Mouse (Mus musculus) heart, embryonic 13.5 days (tissue): ENCODE results near the gene Gan. TPM values are rescaled to one million over a fixed set of nuclear protein-coding genes. Genes with fewer than 3 reads are reported as not detected.
A peak's percentile ranks its signal among the peaks of the same experiment; 100 is the strongest.

Experiments used
- ATAC-seq: fragments of 200-750 bp; cut with Nextera tagmentation; 2 replicates; pipeline ENCODE4 v1.8.0; 2017; ENCODE audit warnings: moderate TSS enrichment; ENCODE audit not compliant: insufficient number of reproducible peaks, low FRiP score, low TSS enrichment; ENCODE audit errors: extremely low read depth
- H3K27ac ChIP-seq: fragments of 300-500 bp; sonication (generic); replicated peaks from 2 replicates; pipeline ENCODE4 v1.5.1; 2015; ENCODE audit warnings: moderate library complexity, mild to moderate bottlenecking, inconsistent platforms
- H3K27me3 ChIP-seq: fragments of 300-500 bp; sonication (generic); replicated peaks from 2 replicates; pipeline ENCODE4 v1.6.1; 2015; ENCODE audit warnings: mild to moderate bottlenecking, inconsistent platforms
- H3K36me3 ChIP-seq: fragments of 300-500 bp; sonication (generic); 2 replicates; pipeline ENCODE4 v1.6.1; 2015; ENCODE audit warnings: mild to moderate bottlenecking, inconsistent platforms
- H3K4me1 ChIP-seq: fragments of 300-500 bp; sonication (generic); 2 replicates; pipeline ENCODE4 v1.6.1; 2015; ENCODE audit warnings: inconsistent platforms
- H3K4me2 ChIP-seq: fragments of 300-500 bp; sonication (generic); 2 replicates; pipeline ENCODE4 v1.6.1; 2015; ENCODE audit warnings: inconsistent platforms, mild to moderate bottlenecking, moderate library complexity
- H3K4me3 ChIP-seq: fragments of 300-500 bp; sonication (generic); 2 replicates; pipeline ENCODE4 v1.5.1; 2015; ENCODE audit warnings: moderate library complexity, mild to moderate bottlenecking, inconsistent platforms
- H3K9ac ChIP-seq: fragments of 300-500 bp; sonication (generic); 2 replicates; pipeline ENCODE4 v1.6.1; 2015; ENCODE audit warnings: inconsistent platforms, mild to moderate bottlenecking, moderate library complexity
- H3K9me3 ChIP-seq: fragments of 300-500 bp; sonication (generic); 2 replicates; pipeline ENCODE4 v1.6.1; 2016; ENCODE audit warnings: inconsistent platforms
- WGBS: fragments of 180-500 bp; shearing (Covaris S2); methylation state at CpG from one replicate; pipeline ENCODE4 v1.1.7; 2015; ENCODE audit warnings: mixed read lengths; 5-methylcytosine and 5-hydroxymethylcytosine counted together
- polyA plus RNA-seq: library from polyadenylated mRNA; unstranded; fragments of >200 nt; fragmentation: Nextera tagmentation; extraction: Ambion mirVana; gene quantifications from 2 replicates; pipeline ENCODE4 v1.2.1, GENCODE M21; 2015

Gan gene
- polyA plus RNA-seq, 1 experiment from 2014 or later, result 0.94 TPM

GRCm38 (mm10) chr8:117263442-117263841 lies 105.5 kb downstream of the Gan start:
- 13% methylated on average over 6 of the region's 6 CpGs for WGBS
- no peak overlapping the region for H3K27ac ChIP-seq
- no peak for ATAC-seq
- no peaks in the 10 kb centered on the region for H3K9me3 ChIP-seq
- H3K4me3 ChIP-seq, result no peak overlapping the region
- H3K27me3 ChIP-seq, result no peaks in the 10 kb centered on the region
- peaks cover 67% of the 10 kb centered on the region for H3K4me1 ChIP-seq
- peak overlapping the region; percentile 37; the same call in 1 of the 2 replicates for H3K9ac ChIP-seq
- H3K36me3 ChIP-seq, result no peaks in the 10 kb centered on the region
- no peak overlapping the region for H3K4me2 ChIP-seq

- Histone ChIP-seq H3K27me3 (no peaks in the 10 kb centered on the region), H3K27ac (no peak overlapping the region), H3K4me2 (no peak overlapping the region), H3K36me3 (no peaks in the 10 kb centered on the region), H3K9me3 (no peaks in the 10 kb centered on the region), H3K4me1 (peaks cover 51% of the 10 kb centered on the region), H3K9ac (no peak overlapping the region), H3K4me3 (no peak overlapping the region)
- WGBS, result 86% methylated on average over 5 of the region's 5 CpGs
- ATAC-seq, result no peak
These were observed 107.1 kb downstream of the Gan start for GRCm38 (mm10) chr8:117265079-117265478.

Other genes starting within 250 kb of the Gan start
- 101 and 111 TPM in 2 replicates for gene Cmc2, start 236.7 kb upstream of the Gan start, polyA plus RNA-seq
- 28.9 and 29.8 TPM in 2 replicates for gene Cenpn, start 236.4 kb upstream of the Gan start, polyA plus RNA-seq
- 8.0 and 8.8 TPM in 2 replicates for gene Atmin, start 214.7 kb upstream of the Gan start, polyA plus RNA-seq
- gene 1700030J22Rik, start 179.2 kb upstream of the Gan start, polyA plus RNA-seq, result 0.66 and 0.68 TPM in 2 replicates
- gene Gcsh, start 164.6 kb upstream of the Gan start, polyA plus RNA-seq, result 78.4 and 91.5 TPM in 2 replicates
- gene Pkd1l2, start 75.7 kb upstream of the Gan start, polyA plus RNA-seq, result not detected in 2 replicates
- 0.31 and 0.34 TPM in 2 replicates for gene Bco1, start 62.3 kb upstream of the Gan start, polyA plus RNA-seq
- gene Cmip, start 98.9 kb downstream of the Gan start, polyA plus RNA-seq, result 6.2 and 6.5 TPM in 2 replicates